Mouse (Mus musculus): ENCODE results near the gene Bmp8a.

Gene Bmp8a

DNA sequence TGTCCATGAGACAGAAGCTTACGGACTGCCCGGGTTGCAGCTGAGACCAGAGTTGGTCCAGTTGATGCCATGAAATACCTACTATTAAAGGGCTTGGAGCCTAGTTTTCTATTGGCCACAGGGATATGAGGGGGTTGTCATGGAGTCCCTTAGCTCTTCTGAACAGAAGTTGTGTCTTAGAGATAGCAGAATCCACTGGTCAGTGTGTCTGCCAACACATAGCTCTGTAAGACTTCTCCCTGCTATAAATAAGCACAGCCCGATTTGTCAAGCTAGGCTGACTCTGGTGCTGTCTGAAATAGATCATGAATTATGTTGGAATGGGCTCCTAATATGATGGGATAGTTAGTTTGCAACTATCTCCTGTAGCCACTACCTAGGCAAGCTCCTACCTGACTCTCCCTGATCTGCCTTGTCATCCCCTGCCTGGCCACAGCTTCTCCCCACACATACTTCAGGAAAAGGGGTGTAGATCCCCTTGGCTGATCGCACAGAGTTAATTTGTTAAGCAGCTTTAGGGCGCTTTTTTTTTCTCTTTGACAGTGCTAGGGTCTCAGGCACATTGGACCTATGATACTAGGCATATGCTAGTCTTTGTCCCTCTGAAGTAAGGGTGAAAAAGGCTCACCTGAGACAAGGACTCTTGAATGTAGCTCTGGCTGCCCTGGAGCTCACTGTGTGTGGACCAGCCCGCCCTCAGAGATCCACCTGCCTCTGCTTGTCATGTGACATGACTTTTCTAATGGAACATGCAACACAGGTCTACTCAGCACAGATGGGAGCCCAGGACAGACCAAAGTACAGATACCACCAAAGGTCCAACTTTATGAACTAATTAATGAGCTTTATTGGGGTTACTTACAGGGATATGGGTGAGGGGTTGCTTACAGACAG is 58.1 kb downstream of the Bmp8a start:
- DNase-seq, result peak; percentile 24 to 62

DNA sequence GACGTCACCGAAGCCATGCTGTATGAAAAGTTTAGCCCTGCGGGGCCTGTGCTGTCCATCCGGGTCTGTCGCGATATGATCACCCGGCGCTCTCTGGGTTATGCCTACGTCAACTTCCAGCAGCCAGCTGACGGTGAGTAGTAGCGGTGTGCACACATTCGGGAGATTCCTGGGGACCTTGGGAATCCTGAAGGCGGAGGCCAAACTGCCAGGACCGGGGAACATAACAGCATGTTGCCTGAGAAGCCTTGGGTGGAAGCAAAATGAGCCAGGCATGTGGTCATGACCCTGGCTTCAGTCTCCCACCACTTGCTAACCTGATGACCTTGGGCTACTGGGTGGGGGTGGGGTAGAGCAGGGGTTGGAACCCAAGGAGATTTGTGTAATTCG is 59.4 kb downstream of the Bmp8a start:
- DNase-seq, result peak in 1 of 2 experiments; percentile 62

DNA sequence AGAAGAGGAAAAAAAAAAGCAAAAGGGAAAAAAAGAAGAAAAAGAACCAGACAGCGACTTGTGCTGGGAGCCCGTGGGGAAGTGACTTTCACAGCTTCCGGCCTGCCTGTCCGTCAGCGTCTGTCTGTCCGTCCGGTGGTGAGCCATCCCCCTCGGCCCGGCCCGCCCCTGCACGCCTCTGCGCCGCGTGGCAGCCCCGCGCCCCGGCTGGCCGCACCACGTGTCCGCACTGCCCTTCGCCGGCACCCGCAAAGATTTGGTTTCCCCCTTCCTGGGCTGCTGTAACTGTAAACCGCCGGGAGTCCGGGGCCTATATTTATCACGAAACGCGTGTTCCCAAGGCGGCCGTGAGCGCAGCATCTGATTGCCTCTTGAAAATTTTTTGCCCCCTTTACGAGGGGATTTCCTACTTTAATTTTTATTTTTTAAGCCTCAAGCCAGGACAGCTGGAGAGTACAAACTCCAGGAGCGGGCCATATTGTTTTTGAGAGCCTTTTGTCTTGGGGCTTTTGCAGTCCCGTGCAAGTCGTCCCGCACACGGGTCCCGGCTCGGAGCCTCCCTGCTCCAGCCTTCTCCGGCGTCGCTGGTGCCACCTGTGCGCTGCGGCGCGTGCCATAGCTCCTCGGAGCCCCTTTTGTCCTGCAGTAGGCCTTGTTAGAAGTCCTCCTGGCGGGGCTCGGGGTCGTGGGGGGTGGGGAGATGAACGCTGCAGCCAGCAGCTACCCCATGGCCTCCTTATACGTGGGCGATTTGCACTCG is 60.0 kb downstream of the Bmp8a start:
- DNase-seq, result peak in 1 of 2 experiments; percentile 64

DNA sequence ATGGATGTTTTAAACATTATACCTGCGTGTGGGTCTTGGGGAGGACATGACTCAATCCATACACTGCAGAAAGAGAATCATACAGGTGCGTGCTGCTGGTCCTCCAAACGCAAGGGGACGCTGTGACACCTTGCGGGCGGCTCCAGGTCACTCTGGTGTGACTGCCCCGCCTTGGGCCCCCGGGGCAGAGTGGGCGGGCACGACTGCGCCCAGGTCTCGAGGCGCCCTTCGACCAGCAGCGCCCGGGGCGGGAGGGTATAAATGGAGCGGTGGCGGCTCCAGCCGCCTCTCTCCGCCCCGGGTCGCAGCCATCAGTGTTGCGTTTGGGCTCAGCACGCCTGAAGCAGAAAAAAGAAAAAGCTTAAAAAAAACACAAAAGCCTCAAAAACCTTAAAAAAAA is 60.6 kb downstream of the Bmp8a start:
- peak; percentile 94 to 97 for DNase-seq

DNA sequence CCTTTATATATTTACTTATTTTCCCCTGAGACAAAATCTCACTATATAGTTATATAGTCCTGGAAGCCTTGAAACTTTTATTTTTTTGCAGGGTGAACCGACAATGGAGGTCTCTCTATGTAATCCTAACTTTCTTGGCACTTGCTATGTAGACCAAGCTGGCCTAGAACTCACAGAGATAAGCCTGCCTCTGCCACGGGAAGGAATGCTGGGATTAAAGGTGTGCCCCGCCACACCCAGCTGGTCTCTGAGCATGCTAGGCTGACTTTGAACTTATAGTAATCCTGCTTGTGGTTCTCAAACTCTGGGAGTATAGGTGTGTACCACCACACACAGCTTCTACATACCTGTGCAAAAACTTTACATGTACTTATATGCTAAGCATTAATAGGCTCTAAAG is 62.9 kb downstream of the Bmp8a start:
- DNase-seq, result no peak

DNA sequence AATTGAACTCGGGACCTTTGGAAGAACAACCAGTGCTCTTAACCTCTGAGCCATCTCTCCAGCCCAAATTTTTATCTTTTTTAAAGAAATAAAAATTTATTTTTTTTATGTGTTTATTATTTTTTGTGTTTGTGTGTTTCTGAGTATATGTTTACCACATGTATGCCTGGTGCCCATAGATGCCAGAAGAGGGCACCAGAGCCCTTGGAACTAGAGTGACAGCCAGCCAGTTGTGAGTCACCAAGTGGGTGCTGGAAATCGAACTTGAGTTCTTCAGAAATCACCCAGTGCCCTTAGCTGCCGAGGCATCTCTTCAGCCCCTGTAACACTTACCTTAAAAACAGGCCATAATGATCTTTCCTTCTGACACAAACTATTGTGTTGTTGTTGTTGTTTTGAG is 72.0 kb downstream of the Bmp8a start:
- no peak for DNase-seq

Data from kidney, postnatal 25 days (tissue).